Mouse (Mus musculus) bone marrow, adult 2 months (tissue): ENCODE measurements around the gene Tstd1.

Experiments
- CTCF ChIP-seq: fragments of 200-500 bp; IDR thresholded peaks from 2 replicates; pipeline ENCODE4 v1.5.1; 2011; ENCODE audit warnings: low read length, control low read depth; ENCODE audit not compliant: control insufficient read depth, insufficient read depth
- POLR2A ChIP-seq: fragments of 200-500 bp; IDR thresholded peaks from 2 replicates; pipeline ENCODE4 v1.6.1; 2011; ENCODE audit warnings: low read depth, mild to moderate bottlenecking, control low read depth, low read length, borderline replicate concordance; ENCODE audit not compliant: control insufficient read depth

- TF ChIP-seq POLR2A: no peak
- TF ChIP-seq CTCF: no peak
Measured at GRCm38 (mm10) chr1:171450062-171450461, 31.4 kb downstream of the Tstd1 start.
